ENCODE assay signal across 23 mouse cellular contexts in genomic region chr8:64456970-64457369, GRCm38 (mm10).
DNase-seq lines count a peak whose midpoint lies in the region; ATAC-seq lines count a peak whose summit lies in the region.
"Had no signal": no experiment of that assay in that cellular context is flagged by ENCODE, and none has a peak within 500 bp of the region (broad histone marks: within the 10 kb centered on the region; RNA-seq: fewer than 3 reads in every experiment).

No protein-coding gene starts in this region.

- 73% methylated on average over 5 of the region's 5 CpGs for WGBS in embryonic facial prominence, embryonic 14.5 days
- 74% methylated on average over 5 of the region's 5 CpGs for WGBS in embryonic facial prominence, embryonic 10.5 days
- WGBS in kidney, embryonic 15.5 days: 51% methylated on average over 5 of the region's 5 CpGs

- H3K9me3 ChIP-seq in embryonic facial prominence, embryonic 14.5 days (ENCODE audit: control insufficient read depth, low read length): no peaks in the 10 kb centered on the region
- no peaks in the 10 kb centered on the region for H3K9me3 ChIP-seq in embryonic facial prominence, embryonic 10.5 days
- H3K9me3 ChIP-seq in kidney, embryonic 15.5 days (replicated peaks): no peaks in the 10 kb centered on the region
- H3K9me3 ChIP-seq: embryonic facial prominence, embryonic 13.5 days; forebrain, embryonic 10.5 days; forebrain, embryonic 13.5 days; heart, embryonic 13.5 days; hindbrain, embryonic 12.5 days; hindbrain, embryonic 15.5 days had no signal

- H3K4me2 ChIP-seq in embryonic facial prominence, embryonic 14.5 days (ENCODE audit: low read depth, low read length): no peak overlapping the region
- no peak overlapping the region for H3K4me2 ChIP-seq in kidney, embryonic 15.5 days
- H3K4me2 ChIP-seq: embryonic facial prominence, embryonic 13.5 days; forebrain, embryonic 13.5 days; heart, embryonic 13.5 days; hindbrain, embryonic 12.5 days; hindbrain, embryonic 15.5 days had no signal

- peak; percentile 37 for DNase-seq in embryonic facial prominence, embryonic 14.5 days (ENCODE audit: low spot score)
- DNase-seq in embryonic facial prominence, embryonic 10.5 days (ENCODE audit: low spot score): no peak
- no peak for DNase-seq in kidney, adult 9 months
- peak; percentile 29 for DNase-seq in Muller cell, postnatal 12 days (ENCODE audit: inconsistent ontology term)
- DNase-seq in retina, postnatal 1 day: peak; percentile 86
- DNase-seq in lung, postnatal 10 days: no peak
- DNase-seq: adrenal gland, adult 2 months; adrenal gland, postnatal 14 days; cerebellum, adult 11 months; cerebellum, adult 2 months; cerebellum, adult 9-11 months; cerebellum, postnatal 25 days; gastrocnemius, postnatal 10 days; gastrocnemius, postnatal 36 days had no signal

- no peak overlapping the region for H3K9ac ChIP-seq in embryonic facial prominence, embryonic 14.5 days (ENCODE audit: low read depth, low read length)
- H3K9ac ChIP-seq in kidney, embryonic 15.5 days: no peak overlapping the region
- H3K9ac ChIP-seq: embryonic facial prominence, embryonic 13.5 days; forebrain, embryonic 13.5 days; heart, embryonic 13.5 days; hindbrain, embryonic 12.5 days; hindbrain, embryonic 15.5 days had no signal

- no peaks in the 10 kb centered on the region for H3K27me3 ChIP-seq in embryonic facial prominence, embryonic 14.5 days (replicated peaks; ENCODE audit: control insufficient read depth, insufficient read depth, low read length)
- H3K27me3 ChIP-seq in embryonic facial prominence, embryonic 10.5 days (replicated peaks; ENCODE audit: low read depth, poor library complexity, severe bottlenecking): no peaks in the 10 kb centered on the region
- H3K27me3 ChIP-seq in kidney, embryonic 15.5 days: no peaks in the 10 kb centered on the region
- H3K27me3 ChIP-seq: embryonic facial prominence, embryonic 13.5 days; forebrain, embryonic 13.5 days; heart, embryonic 13.5 days; hindbrain, embryonic 12.5 days; hindbrain, embryonic 15.5 days had no signal

- no peak for ATAC-seq in embryonic facial prominence, embryonic 14.5 days (ENCODE audit: low read depth)
- peak; percentile 76 for ATAC-seq in kidney, embryonic 15.5 days (replicated peaks; ENCODE audit: low FRiP score)
- ATAC-seq: forebrain, embryonic 13.5 days; forebrain, embryonic 16.5 days; inflammation-experienced regulatory T-cells, adult 6 months had no signal

- H3K4me1 ChIP-seq in embryonic facial prominence, embryonic 14.5 days (ENCODE audit: control insufficient read depth, insufficient read depth, low read length): no peaks in the 10 kb centered on the region
- no peaks in the 10 kb centered on the region for H3K4me1 ChIP-seq in embryonic facial prominence, embryonic 10.5 days
- no peaks in the 10 kb centered on the region for H3K4me1 ChIP-seq in kidney, embryonic 15.5 days
- H3K4me1 ChIP-seq: embryonic facial prominence, embryonic 13.5 days; forebrain, embryonic 10.5 days; forebrain, embryonic 13.5 days; heart, embryonic 13.5 days; hindbrain, embryonic 12.5 days; hindbrain, embryonic 15.5 days had no signal

- no peak overlapping the region for H3K4me3 ChIP-seq in embryonic facial prominence, embryonic 14.5 days (ENCODE audit: low read depth, low read length)
- no peak overlapping the region for H3K4me3 ChIP-seq in embryonic facial prominence, embryonic 10.5 days
- H3K4me3 ChIP-seq in kidney, embryonic 15.5 days (replicated peaks): no peak overlapping the region
- H3K4me3 ChIP-seq: embryonic facial prominence, embryonic 13.5 days; forebrain, embryonic 10.5 days; forebrain, embryonic 13.5 days; heart, embryonic 13.5 days; hindbrain, embryonic 12.5 days; hindbrain, embryonic 15.5 days had no signal

- H3K36me3 ChIP-seq in embryonic facial prominence, embryonic 14.5 days (ENCODE audit: control insufficient read depth, insufficient read depth, low read length): no peaks in the 10 kb centered on the region
- H3K36me3 ChIP-seq in embryonic facial prominence, embryonic 10.5 days (replicated peaks): no peaks in the 10 kb centered on the region
- H3K36me3 ChIP-seq in kidney, embryonic 15.5 days: no peaks in the 10 kb centered on the region
- H3K36me3 ChIP-seq: embryonic facial prominence, embryonic 13.5 days; forebrain, embryonic 10.5 days; heart, embryonic 13.5 days; hindbrain, embryonic 12.5 days; hindbrain, embryonic 15.5 days had no signal

- H3K27ac ChIP-seq in embryonic facial prominence, embryonic 14.5 days (replicated peaks; ENCODE audit: low read depth, low read length): no peak overlapping the region
- no peak overlapping the region for H3K27ac ChIP-seq in embryonic facial prominence, embryonic 10.5 days (replicated peaks)
- no peak overlapping the region for H3K27ac ChIP-seq in kidney, embryonic 15.5 days
- H3K27ac ChIP-seq: embryonic facial prominence, embryonic 13.5 days; forebrain, embryonic 10.5 days; forebrain, embryonic 13.5 days; heart, embryonic 13.5 days; hindbrain, embryonic 12.5 days; hindbrain, embryonic 15.5 days had no signal

Comparison
In these comparisons a context has a peak if more than half of its experiments do, and no peak if none do; other contexts are left out.
1. DNase-seq: peak in embryonic facial prominence, embryonic 14.5 days (single experiment), Muller cell, postnatal 12 days (single experiment) and retina, postnatal 1 day (single experiment); none in embryonic facial prominence, embryonic 10.5 days (single experiment), kidney, adult 9 months (single experiment) and lung, postnatal 10 days (single experiment).